Mouse (Mus musculus): Measurements from ENCODE around the gene Lypd6b. TPM values are rescaled to one million over a fixed set of nuclear protein-coding genes. Genes with fewer than 3 reads are reported as not detected.
A peak's percentile ranks its signal among the peaks of the same experiment; 100 is the strongest.

Lypd6b gene
- total RNA-seq, 2 experiments from 2014 or later: 8.0 to 8.4 TPM

DNA sequence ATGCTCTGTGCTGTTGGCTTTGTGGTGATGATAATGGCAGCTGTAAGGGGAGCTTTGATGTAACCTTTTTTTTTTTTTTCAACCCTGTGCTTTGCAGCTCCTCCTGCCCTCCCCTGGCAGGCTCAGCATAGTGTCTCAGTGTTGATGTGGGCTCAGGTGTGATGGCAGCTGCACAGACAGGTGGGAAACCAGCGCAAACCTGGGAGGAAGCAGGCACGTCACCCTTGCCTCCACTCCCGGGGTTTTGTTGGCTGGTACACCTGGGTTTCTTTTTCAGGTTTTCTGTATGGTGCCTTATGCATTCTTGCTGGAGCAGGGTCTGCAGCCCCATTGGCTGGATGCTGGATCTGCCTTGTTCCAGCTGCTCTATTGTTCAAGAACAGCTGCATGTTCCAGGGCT lies 29.7 kb downstream of the Lypd6b start:
- no peak for DNase-seq (ENCODE audit: low spot score in 2 of 2)

DNA sequence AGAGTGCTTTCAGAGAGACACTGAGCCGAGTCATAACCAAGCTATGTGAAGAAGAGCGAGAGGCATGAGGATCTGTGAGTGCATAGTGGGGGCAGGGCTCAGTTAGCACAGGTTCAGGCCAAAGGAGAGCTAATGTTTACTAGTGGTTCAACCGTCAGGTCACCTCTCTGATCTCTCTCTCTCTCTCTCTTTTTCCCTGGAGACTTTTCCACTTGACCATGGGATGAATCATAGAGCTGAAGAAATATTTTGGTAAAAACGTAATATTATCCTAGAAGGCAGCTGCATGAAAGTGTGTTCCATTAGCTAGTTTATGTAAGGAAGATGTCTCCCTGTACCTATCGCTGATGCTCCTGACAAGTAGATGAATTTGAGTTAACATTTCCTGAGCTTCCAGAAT lies 30.6 kb downstream of the Lypd6b start:
- DNase-seq (ENCODE audit: low spot score in 2 of 2): no peak

DNA sequence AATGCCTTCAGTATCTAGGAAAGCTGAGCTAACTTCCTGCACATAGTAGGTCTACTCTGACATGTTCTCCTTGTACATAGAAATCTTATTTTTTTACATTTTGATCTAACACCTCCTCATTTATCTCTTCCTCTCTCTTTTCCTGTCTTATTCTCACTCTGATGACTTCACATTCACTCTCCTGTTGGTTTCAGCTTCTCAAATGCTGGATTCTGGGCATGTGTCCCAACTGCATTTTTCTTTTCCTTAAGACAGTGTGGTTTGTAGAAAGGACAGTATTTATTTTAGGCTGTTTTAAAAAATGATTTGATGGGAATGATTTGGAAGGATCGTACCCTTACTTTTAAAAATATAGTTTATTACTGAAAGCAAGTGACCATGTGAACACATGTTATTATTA lies 34.8 kb downstream of the Lypd6b start:
- DNase-seq (ENCODE audit: low spot score in 2 of 2): no peak

DNA sequence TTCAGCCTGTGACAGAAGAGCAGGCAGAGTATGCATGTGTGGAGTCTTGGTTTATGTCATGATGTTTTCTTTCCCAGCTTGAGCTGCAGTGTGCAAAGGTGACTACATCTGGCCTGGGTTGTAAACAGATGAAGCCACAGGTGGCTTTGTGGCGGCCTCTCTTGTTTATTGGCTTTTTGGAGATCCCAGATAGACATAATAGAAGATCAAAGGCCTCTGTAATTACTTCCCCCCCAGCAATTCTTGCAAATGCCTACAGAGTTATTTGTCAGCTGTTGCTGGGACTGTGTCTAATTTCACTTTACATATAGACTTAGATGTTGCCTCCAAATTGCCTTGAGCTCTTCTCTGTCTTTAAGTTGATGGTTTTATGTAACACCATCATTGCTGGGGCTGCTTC lies 38.1 kb downstream of the Lypd6b start:
- DNase-seq (ENCODE audit: low spot score in 2 of 2): no peak

DNA sequence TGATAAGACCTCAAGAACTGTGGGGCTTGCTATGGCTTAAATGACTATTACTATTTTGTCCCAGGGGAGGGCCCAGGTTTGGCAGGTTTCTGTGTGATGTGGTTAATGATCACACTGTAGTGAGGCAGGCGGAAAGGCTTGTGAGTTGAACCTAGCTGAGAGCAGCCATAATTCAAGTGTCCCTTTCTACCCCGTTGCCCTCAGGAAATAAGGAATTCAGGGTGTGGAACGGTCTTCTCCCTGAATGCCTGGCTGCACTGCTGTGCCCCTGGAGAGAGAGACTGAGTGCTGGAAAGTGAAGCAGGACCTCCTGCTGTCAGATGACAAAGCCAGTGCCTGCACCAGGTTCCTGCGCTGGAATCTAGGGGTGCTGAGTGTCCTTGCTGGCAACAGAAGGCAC lies 40.3 kb downstream of the Lypd6b start:
- no peak for DNase-seq (ENCODE audit: low spot score in 2 of 2)

DNA sequence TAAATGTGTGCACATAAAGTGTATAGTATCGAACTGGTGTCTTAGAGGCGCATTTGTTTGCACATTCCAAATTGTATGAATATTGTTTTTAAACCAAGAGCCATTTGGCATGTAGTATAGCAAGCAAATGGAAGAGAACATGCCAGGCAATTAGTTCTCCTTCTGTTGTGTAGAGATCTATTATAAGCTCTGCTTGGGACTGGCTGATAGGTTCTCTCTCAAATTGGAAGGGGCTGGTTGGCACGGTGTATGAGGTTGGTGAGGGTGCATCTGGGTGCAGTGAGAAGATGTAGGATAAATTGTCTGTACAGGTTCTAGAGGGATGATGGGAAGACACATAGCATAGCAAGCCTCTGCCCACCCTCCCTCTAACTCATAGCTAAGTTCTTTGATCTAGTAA lies 42.9 kb downstream of the Lypd6b start:
- DNase-seq (ENCODE audit: low spot score in 2 of 2): peak in 1 of 2 experiments; percentile 27

DNA sequence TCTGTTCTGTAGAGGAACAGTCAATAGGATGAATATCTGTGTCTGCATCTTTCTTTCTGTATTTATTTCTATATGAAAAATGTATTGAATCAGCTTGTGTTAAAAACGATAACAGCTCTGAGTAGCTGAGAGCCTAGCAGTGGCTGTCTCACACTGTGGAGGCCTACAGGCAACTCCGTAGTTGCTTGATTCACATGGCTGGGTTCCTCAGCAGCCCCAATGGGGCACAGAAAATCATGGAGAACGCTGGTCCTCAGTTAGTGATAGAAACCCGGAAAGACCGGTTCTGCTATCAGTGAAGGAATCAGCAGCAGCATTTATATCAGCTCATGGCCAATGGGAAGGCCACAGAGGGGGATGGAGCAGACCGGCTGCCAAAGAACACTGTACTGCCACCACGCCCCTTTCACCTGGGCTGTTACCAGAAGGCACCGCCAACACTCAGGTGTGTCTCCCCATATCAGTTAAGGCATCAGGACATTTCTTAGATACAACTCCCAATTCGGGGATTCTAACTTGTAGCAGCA lies 44.9 kb downstream of the Lypd6b start:
- no peak for DNase-seq (ENCODE audit: low spot score in 2 of 2)

DNA sequence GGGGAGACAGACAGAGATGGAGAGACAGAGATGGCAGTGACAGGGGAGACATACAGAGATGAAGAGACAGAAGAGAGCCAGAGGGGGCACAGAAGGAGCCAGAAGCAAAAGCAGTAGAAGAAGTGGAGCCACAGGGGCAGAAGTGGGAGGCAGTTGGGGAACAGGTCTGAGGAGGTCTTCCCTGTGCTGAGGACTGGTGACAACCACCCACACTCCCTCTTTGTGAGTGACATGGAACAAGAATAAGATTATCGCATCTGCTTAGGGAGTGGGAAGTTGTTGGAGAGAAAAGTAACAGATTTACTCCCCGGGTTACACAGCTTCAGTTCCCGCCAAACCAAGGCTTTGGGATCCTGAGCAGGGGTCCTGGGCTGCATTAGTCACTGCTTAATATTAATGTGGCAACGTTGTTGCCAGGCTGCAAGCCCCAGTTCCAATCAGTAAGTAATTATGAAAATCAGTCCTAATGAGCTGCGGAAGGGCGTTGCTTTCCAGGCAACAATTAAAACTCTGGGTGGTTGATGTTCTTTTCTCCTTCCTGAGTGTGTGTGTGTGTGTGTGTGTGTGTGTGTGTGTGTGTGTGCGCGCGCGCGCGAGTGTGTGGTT lies 50.1 kb downstream of the Lypd6b start:
- DNase-seq (ENCODE audit: low spot score in 2 of 2): peak in 1 of 2 experiments; percentile 35

DNA sequence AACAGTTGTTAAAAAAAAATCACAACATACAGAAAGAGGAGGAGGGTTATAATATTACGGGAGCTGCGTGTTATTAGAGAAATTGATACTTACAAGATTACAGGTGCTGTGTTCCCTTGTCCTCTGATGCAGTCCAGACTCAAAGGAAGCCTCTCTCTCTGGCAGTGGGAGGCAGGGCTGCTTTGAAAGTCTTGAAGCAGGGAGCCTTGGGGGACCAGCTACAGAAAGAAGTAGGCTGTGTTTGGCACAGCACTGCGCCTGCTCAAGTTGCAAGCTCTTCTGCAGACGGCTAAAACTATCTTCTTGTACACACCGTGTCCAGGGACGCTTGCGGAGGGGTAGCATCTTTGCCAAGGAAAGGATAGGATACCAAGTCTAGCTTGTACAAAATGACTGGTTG lies 51.1 kb downstream of the Lypd6b start:
- peak in 1 of 2 experiments; percentile 18 for DNase-seq (ENCODE audit: low spot score in 2 of 2)

DNA sequence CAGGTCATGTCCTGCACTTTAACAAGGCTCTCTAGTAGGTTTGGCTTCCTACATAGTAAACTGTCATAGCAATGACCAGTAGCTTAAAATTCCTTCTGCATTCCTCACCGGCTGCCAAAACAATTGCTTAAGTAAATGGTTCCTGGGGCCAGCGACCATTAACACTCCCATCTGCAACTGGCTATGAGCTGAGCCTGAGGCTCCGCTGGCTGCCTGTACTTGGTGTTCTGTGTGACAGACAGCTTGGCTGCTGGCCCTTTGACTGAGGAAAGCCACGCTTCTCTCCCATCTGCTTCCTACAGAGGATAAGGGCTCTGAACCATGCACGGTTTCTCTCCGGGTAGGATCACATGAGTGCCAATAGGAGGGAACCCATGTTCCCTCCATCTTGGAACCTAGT lies 53.1 kb downstream of the Lypd6b start:
- DNase-seq (ENCODE audit: low spot score in 2 of 2): peak; percentile 37 to 55

DNA sequence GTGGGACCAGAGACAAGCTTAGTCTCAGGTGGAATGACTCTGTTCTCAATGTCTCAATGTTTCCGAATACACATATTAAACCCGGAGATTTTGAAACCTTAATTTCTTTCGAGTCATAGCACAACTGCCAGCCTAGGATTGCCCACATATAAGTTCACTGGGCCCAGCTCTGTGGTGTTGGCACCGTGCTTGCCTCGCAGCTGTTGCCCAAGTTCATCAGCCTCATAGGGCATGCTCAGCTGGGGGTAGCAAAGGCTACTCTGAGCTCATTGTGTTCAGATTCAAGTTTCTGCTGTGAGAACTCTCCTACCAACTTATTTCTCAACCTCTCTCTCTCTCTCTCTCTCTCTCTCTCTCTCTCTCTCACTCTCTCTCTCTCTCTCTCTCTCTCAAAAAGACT lies 53.6 kb downstream of the Lypd6b start:
- no peak for DNase-seq (ENCODE audit: low spot score in 2 of 2)

DNA sequence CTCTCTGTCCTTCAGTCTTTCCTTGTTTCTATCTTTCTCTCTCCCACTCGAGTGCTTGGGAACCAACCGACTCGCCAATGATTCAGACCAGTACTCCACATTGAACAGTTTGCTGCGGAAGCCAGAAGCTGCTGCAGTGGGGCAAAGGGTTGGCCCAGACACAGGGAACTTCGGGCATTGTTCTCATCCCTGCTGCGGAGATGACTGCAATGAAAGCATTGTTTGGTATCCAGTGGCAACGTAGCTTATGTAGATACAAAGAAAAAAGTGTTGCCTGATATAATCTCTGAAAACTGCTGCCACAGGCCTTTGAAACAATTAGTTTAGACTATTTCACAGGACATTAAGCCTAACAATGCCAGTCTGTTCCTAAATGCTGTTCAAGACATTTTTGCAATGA lies 57.6 kb downstream of the Lypd6b start:
- no peak for DNase-seq (ENCODE audit: low spot score in 2 of 2)

DNA sequence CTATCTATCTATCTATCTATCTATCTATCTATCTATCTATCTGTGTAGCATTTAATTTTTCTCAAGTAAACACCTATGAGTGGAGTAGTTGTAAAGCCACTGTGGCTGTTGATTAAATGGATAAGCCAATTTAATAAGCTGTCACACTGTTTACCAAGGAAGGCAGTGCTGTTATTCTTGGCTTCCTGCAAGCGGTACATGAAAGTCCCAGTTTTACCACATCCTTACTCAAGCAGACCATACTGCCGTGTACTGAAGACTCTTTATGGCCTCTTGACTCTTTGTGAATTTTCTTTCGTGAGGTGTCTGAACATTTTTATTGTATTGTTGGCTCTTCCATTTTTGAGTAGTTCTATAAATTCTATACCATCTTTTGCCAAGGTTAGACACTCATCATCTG lies 58.6 kb downstream of the Lypd6b start:
- DNase-seq (ENCODE audit: low spot score in 2 of 2): no peak

DNA sequence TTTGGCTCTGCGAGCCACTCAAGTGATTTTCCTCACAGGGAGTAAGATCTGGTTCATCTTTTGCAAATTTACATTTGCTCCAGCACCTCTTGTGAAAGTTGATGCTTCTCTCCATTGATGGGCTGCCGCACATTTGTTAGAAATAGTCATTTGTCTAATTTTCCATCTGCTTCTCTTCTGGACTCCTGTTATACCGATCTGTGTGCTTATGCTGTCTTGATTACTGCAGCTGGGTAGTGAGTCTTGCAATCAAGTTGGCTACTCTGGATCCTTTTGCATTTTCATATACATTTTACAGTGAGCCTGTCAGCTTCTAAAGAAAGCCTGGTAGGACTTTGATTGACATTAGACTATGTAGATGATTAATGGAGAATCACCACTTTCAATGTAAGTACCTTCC lies 59.4 kb downstream of the Lypd6b start:
- DNase-seq (ENCODE audit: low spot score in 2 of 2): no peak

DNA sequence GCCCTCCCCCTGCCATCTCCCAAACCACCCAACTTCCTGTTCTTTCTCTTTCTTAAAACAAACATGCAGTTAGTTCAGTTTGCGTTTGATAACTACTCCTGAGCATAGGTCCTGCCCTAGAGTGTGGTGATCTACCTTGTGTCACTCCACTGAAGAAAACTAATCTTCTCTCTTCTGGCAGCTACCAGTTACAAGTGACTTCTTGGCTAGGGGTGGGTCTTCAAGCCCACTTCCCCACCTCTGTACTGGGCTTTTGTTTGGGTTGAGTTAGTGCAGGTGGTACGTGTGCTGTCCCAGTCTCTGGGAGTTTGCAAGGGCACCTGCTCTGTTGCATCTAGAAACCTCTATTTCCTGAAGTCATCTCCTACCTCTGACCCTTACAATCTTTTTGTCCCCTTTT lies 60.3 kb downstream of the Lypd6b start:
- DNase-seq (ENCODE audit: low spot score in 2 of 2): no peak

DNA sequence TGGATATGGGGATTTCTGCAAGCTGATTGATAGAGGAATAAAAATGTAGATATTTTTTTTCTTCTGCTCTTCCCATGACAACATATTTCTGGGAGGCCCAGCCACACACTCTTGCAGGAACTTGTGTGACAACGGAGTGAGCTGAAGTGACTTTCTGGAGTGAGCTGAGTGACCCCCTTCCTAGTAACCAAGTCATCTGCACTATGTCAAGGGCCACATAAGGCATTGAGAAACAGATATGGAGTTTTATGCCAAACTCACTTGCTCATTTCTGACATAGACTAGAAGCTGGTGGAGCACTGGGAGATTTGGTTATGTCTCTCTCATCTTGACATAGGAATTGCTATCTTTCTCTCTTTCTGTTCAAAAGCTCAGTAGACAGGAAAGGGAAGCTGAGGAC lies 62.3 kb downstream of the Lypd6b start:
- no peak for DNase-seq (ENCODE audit: low spot score in 2 of 2)

DNA sequence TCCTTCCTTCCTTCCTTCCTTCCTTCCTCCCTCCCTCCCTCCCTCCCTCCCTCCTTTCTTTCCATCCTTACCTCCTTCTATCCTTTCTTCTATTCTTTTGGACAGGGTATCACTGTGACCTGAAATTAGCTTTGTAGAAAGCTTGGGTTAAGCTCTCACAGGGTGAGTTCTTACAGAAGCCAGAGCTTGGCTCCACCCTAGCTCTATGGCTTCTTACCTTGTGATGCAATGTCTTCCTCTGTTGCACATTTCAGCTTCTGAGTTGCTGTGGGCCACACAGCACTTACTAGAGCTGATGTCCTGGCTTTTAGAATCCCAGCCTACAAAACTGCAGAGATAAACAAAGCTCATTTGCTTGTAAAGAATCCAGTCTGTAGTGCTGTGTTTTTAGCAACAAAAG lies 64.5 kb downstream of the Lypd6b start:
- DNase-seq (ENCODE audit: low spot score in 2 of 2): no peak

DNA sequence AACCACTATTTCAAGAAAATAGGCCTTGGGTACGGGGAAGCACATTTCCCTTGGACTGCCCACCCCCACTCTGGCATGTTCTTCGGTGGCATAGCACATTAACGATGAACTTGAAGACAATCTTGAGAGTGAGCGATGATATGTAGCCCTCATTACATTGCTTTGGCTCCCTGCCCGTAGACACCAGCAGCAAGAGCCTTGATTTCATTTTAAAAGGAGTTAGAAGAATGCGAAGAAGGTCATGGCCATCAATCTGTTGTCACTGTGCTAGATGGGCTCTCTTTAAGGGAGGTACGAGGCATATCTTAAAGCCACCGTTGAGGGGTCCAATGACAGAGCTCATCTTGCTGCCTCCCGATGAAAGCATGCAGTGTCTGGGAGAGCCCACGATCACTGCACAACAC lies 68.7 kb downstream of the Lypd6b start:
- no peak for DNase-seq (ENCODE audit: low spot score in 2 of 2)

DNA sequence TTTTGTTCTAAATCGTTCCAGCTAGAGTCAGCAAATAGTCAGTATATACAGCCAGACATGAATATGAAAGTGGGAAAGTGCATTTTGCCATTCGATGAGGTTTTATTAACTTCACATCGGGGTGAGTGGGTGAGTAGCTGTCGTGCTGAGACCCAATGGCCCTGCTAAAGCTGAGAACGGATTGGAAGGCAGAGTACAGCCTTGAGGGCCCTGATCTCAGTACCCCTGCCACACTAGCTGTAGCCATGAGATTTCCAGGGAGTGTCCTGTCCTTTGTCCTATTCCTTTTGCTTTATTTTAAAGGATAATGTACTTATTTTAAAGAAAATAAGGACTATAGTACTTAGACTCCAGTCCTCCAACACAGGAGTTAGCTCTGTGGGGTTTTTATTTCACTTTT lies 69.1 kb downstream of the Lypd6b start:
- no peak for DNase-seq (ENCODE audit: low spot score in 2 of 2)

DNA sequence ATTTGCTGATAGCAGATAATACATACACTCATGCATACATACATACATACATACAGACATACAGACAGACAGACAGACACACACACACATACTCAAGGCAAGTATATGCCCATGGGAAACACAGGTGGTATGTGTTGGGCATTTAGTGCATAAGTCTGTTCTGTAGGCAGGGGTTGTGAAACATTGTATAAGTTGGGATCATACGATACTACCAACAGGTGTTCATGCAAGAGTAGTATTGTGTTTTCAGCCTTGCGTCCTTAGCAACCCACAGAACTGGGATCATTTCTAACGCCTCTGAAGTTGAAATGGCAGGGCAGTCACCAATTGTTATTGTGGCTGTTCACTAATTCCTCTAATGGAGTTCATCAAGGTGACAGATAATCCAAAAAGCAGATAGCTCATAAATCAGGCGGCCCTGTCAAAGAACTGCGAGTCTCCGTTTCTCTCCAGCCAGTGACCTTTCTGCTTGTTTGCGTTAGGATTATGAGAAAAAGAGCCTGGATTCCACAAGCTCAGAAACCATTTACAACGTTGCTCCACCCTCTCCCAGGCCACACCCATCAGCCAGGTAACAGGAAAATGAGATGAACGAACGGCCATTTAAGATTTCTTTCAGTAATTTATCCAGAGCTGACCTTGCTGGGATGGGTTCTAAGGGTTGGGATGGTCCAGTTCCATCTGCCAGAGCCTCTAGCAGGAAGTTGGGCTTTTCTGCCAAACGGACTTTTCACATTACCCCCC lies 72.9 kb downstream of the Lypd6b start:
- no peak for DNase-seq (ENCODE audit: low spot score in 2 of 2)

DNA sequence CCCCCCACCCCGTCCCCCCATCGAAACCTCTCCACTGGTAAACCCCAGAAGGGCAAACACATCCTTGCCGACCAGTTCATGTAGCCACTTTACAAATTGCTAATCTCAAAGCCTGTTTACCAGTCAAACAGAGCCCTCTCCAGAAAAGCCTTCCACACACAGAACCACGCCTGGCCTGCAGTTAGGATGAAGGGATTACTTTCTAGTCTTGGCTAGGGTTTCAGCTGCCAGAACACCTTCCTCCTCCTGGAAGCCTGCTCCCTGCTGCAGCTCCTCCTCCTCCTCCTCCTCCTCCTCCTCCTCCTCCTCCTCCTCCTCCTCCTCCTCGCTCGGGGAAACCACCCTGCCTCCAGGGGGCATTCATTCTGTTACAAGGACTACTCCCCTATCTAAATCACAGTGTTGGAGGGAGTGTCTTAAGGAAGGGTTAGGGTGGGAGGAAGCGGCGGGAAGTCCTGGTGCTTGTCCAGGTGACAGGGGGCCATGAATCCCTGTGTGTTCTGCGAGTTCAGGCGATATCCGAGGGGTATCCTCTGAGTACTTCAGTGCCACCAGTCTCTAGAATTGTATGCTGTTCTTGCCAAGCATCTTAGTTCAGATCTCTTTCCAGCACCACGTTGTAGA lies 73.6 kb downstream of the Lypd6b start:
- no peak for DNase-seq (ENCODE audit: low spot score in 2 of 2)

DNA sequence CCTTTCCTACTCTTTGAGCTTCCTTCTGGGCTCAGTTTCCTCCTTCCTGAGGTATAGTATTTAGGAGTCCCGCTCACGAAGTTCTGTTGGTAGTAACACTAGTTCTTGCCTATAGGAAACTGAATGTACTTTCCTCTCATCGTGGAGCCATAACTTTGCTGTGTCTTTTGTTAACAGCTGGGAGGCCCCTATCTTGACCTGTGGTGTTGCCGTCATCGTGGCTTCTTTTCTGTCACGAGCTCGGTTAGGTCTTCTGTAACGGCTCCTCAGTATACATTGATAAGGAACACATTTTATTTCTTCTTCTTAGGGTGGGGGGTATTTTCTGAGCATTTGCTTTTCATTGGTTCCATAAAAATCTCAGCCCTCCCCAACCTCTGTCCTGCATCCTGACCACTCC lies 74.2 kb downstream of the Lypd6b start:
- no peak for DNase-seq (ENCODE audit: low spot score in 2 of 2)
